Mouse (Mus musculus) heart, postnatal 0 days (tissue): ENCODE measurements around the gene Cfap70.

ENCODE experiments used
- CTCF ChIP-seq: IDR thresholded peaks from 2 replicates; pipeline ENCODE4 v1.5.1; 2016; ENCODE audit warnings: antibody characterized with exemption, control low read depth, low read depth
- EP300 ChIP-seq: IDR thresholded peaks from 2 replicates; pipeline ENCODE4 v1.6.1; 2016; ENCODE audit warnings: antibody characterized with exemption, low read depth

DNA sequence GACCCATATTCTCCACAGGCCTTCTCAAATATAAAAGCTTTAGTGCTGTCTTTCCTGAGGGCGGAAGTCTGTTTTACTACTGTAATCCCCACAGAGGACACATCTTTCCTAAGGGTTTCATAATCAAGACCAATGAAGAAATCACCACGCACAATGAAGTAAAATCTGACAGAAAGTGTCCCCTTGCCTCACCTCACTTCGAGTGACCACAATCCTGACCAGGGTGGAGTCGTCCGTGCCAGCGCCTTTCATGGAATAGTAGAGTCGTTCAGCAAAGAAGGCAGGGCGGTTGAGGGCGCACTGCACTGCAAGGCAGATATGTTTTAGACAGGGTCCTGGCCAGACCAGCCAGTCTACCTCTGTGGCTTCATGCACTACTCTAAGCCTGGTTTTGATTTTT, 6.4 kb upstream of the Cfap70 start:
- no peak for TF ChIP-seq CTCF
- no peak for TF ChIP-seq EP300
